Mouse (Mus musculus) urinary bladder, postnatal 36 days (tissue): ENCODE results near the gene Gm20489.

ENCODE experiments used
- DNase-seq, 2 experiments: peaks; one replicate each; pipeline ENCODE4 v3.0.0; 2022; ENCODE audit warnings: low spot score in 2 of 2, mixed read lengths in 1 of 2

Gene Gm20489

GRCm38 (mm10) chrX:101260441-101261325 lies 8.1 kb downstream of the Gm20489 start:
- no peak for DNase-seq

DNA sequence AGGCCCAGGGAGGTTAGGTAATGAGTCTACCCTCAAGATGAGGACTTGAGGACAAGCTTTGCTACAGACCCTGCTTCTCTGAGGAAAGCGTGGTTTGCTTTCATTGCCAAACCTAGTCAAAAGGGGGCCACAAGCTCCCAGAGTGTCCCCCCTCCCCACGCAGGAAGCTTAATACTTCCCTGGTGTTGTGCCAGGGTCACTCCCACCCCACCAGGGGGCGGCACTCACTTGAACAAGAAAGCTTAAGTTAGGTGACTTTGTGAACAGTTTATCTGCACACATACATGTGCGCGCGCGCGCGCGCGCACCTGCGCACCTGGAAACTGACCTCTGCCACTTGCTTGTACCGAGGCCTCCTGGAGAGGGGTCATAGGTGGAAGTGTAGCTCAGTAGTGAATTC lies 12.2 kb downstream of the Gm20489 start:
- no peak for DNase-seq

DNA sequence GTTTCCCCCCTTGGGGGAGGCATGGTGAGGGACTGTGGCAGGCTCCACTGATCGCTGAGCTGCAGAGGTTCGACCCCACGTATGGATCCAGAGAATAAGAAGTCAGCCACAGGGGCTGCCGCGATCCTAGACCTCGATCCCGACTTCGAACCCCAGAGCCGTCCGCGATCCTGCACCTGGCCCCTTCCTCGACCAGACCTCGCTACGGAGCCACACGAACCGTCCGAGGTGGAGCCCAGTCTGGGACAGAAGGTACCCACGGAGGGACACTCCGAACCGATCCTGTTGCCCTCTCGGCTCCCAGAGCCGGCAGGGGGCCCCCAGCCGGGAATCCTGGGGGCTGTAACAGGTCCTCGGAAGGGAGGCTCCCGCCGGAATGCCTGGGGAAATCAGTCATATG lies 14.1 kb downstream of the Gm20489 start:
- no peak for DNase-seq

DNA sequence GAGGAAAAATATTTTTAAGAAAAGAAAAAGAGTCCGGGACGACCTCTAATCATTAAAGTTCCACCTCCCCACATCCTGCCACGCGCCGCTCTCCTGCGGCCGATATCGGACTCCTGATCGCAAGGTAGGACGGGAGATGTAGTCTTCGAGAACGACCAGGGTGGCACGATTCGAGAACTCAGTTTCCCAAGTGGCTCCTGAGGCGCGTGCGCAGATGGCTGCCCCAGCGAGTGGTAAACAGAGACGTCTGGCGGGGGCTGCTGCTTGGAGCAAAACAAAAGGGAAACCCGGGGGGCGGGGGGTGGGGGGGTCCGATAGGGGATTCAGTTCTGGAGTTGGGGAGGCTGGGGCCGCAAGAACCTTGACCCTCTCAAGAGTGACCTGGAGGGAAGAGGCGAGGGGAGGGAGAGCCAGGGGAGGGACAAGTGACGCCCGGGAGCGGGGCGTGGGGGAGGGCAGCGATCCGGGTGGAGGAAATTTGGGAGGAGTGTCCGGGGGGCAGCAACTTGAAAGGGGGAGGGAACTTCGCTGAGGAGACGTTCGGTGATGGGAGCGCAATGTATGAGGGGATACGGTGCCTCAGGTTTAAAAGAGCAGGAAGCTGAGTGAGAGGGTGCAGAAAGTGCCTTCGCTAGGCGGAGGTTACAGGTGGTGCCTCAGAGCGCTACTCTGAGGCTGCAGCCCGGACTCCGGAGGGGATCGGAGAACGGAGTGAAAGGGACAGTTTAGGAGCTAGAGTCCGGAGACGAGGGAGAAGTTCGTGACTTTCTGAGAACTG lies 14.7 kb downstream of the Gm20489 start, which contains the start of gene Foxo4:
Foxo4 (plus strand) TSS at position 577 of the 778 bp plus-strand sequence.
- peak; percentile 70 to 87 for DNase-seq

- no peak for DNase-seq
These were observed 23.8 kb downstream of the Gm20489 start for GRCm38 (mm10) chrX:101245011-101245410.

- DNase-seq: no peak
These were observed 46.0 kb downstream of the Gm20489 start for GRCm38 (mm10) chrX:101222796-101223162.

DNA sequence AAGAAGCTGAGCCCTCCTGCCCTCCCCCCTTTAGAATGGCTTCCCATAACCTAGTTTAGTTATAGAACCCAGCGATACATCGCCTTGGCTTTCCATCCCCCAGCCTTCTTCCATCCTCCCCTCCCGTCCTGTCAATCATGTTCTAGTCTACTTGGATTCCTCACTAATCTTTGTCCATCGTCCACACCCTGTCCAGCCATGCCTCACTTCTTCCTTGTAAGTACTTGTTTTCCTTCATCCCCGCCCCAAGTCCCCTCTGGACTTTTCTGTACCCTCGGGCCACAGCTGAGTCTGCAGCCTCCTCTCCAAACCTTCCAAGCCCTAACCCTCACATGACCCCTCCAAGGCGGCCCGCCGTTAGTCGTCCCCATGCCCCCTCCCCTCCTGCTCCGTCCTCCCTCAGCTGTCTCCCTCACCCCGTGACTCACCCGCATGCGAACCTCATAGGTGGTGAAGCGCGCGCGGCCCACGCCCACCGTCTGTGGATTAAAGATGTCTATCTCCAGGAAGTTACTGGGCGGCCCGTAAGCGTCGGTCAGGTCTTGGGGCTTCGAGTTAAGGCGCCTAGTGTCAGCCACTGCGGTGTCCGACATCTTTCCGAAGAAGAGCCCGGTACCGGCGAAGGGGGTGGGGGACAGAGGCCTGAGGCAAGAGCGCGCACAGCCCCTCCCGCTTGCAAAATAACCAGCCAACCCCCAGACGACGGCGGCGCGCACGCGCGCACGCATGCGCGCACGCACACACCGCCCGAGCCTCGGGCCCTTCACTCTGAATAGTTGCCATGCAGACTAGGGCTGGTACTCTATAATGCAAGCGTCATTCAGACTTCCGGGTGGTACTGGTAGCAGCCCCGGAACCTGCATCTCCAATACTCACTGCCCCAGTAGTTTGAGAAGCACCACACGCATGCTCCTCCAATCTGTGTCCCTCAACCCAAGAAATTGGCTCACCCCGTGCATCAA lies 46.7 kb downstream of the Gm20489 start, which contains the start of gene Snx12:
Snx12 (minus strand) TSS at position 730 of the 962 bp plus-strand sequence.
- peak; percentile 71 to 78 for DNase-seq
